Mouse (Mus musculus): ENCODE measurements around the gene Lasp1. TPM values are rescaled to one million over a fixed set of nuclear protein-coding genes. Genes with fewer than 3 reads are reported as not detected.
A peak's percentile ranks its signal among the peaks of the same experiment; 100 is the strongest.

Gene Lasp1
- polyA plus RNA-seq, 1 experiment from 2014 or later: 114 TPM

GRCm38 (mm10) chr11:97805662-97806612, 7.1 kb downstream of the Lasp1 start:
- Histone ChIP-seq H3K4me1 (ENCODE audit: control insufficient read depth, insufficient read depth, low read length) (peaks cover 68% of the 10 kb centered on the region), H3K9me3 (ENCODE audit: control insufficient read depth, low read length) (no peaks in the 10 kb centered on the region), H3K27ac (replicated peaks; ENCODE audit: low read depth, low read length) (peak overlapping the region; percentile 75), H3K9ac (replicated peaks; ENCODE audit: low read length) (peak overlapping the region; percentile 39; the same call in 1 of the 2 replicates), H3K4me3 (replicated peaks; ENCODE audit: low read depth, low read length) (0 out of 2 replicates have a peak overlapping the region, but pooled peaks have one; percentile 12), H3K4me2 (ENCODE audit: low read length) (peak overlapping the region; percentile 47), H3K27me3 (ENCODE audit: control insufficient read depth, insufficient read depth, low read length) (no peaks in the 10 kb centered on the region), H3K36me3 (ENCODE audit: control insufficient read depth, insufficient read depth, low read length) (peaks cover 31% of the 10 kb centered on the region)
- WGBS: 35% methylated on average over 15 of the region's 15 CpGs
- peak; percentile 54; the same call in 1 of the 2 replicates for ATAC-seq (ENCODE audit: low FRiP score, low TSS enrichment)
- DNase-seq: peak; percentile 67

- DNase-seq (no peak), ATAC-seq (ENCODE audit: low FRiP score, low TSS enrichment) (no peak)
- H3K27ac ChIP-seq (replicated peaks; ENCODE audit: low read depth, low read length): peak overlapping the region; percentile 75
- peaks cover 31% of the 10 kb centered on the region for H3K36me3 ChIP-seq (ENCODE audit: control insufficient read depth, insufficient read depth, low read length)
- 50% methylated on average over 7 of the region's 7 CpGs for WGBS
- H3K4me1 ChIP-seq (ENCODE audit: control insufficient read depth, insufficient read depth, low read length): peaks cover 69% of the 10 kb centered on the region
- H3K9ac ChIP-seq (replicated peaks; ENCODE audit: low read length): peak overlapping the region; percentile 39; the same call in 1 of the 2 replicates
- no peaks in the 10 kb centered on the region for H3K27me3 ChIP-seq (ENCODE audit: control insufficient read depth, insufficient read depth, low read length)
- peak overlapping the region; percentile 47 for H3K4me2 ChIP-seq (ENCODE audit: low read length)
- 0 out of 2 replicates have a peak overlapping the region, but pooled peaks have one; percentile 12 for H3K4me3 ChIP-seq (replicated peaks; ENCODE audit: low read depth, low read length)
- no peaks in the 10 kb centered on the region for H3K9me3 ChIP-seq (ENCODE audit: control insufficient read depth, low read length)
Observed at GRCm38 (mm10) chr11:97806613-97806964, 7.8 kb downstream of the Lasp1 start.

GRCm38 (mm10) chr11:97807626-97808025, 8.8 kb downstream of the Lasp1 start:
- Histone ChIP-seq H3K27me3 (ENCODE audit: control insufficient read depth, insufficient read depth, low read length) (no peaks in the 10 kb centered on the region), H3K9ac (replicated peaks; ENCODE audit: low read length) (no peak overlapping the region), H3K36me3 (ENCODE audit: control insufficient read depth, insufficient read depth, low read length) (peaks cover 31% of the 10 kb centered on the region), H3K4me2 (ENCODE audit: low read length) (no peak overlapping the region), H3K27ac (replicated peaks; ENCODE audit: low read depth, low read length) (no peak overlapping the region), H3K4me3 (replicated peaks; ENCODE audit: low read depth, low read length) (no peak overlapping the region), H3K9me3 (ENCODE audit: control insufficient read depth, low read length) (no peaks in the 10 kb centered on the region), H3K4me1 (ENCODE audit: control insufficient read depth, insufficient read depth, low read length) (peaks cover 69% of the 10 kb centered on the region)
- 64% methylated on average over 6 of the region's 6 CpGs for WGBS
- DNase-seq (no peak), ATAC-seq (ENCODE audit: low FRiP score, low TSS enrichment) (no peak)

- H3K27ac ChIP-seq (replicated peaks; ENCODE audit: low read depth, low read length): no peak overlapping the region
- no peaks in the 10 kb centered on the region for H3K9me3 ChIP-seq (ENCODE audit: control insufficient read depth, low read length)
- 75% methylated on average over 2 of the region's 2 CpGs for WGBS
- ATAC-seq (ENCODE audit: low FRiP score, low TSS enrichment): no peak
- DNase-seq: peak; percentile 53
- peaks cover 31% of the 10 kb centered on the region for H3K36me3 ChIP-seq (ENCODE audit: control insufficient read depth, insufficient read depth, low read length)
- peaks cover 71% of the 10 kb centered on the region for H3K4me1 ChIP-seq (ENCODE audit: control insufficient read depth, insufficient read depth, low read length)
- H3K27me3 ChIP-seq (ENCODE audit: control insufficient read depth, insufficient read depth, low read length): no peaks in the 10 kb centered on the region
- no peak overlapping the region for H3K9ac ChIP-seq (replicated peaks; ENCODE audit: low read length)
- no peak overlapping the region for H3K4me2 ChIP-seq (ENCODE audit: low read length)
- no peak overlapping the region for H3K4me3 ChIP-seq (replicated peaks; ENCODE audit: low read depth, low read length)
Observed at GRCm38 (mm10) chr11:97808093-97808492, 9.3 kb downstream of the Lasp1 start.

- Histone ChIP-seq H3K9me3 (ENCODE audit: control insufficient read depth, low read length) (no peaks in the 10 kb centered on the region), H3K4me1 (ENCODE audit: control insufficient read depth, insufficient read depth, low read length) (peaks cover 78% of the 10 kb centered on the region), H3K9ac (replicated peaks; ENCODE audit: low read length) (no peak overlapping the region), H3K27ac (replicated peaks; ENCODE audit: low read depth, low read length) (no peak overlapping the region), H3K4me2 (ENCODE audit: low read length) (peak overlapping the region; percentile 4; the same call in 1 of the 2 replicates), H3K4me3 (replicated peaks; ENCODE audit: low read depth, low read length) (no peak overlapping the region), H3K27me3 (ENCODE audit: control insufficient read depth, insufficient read depth, low read length) (no peaks in the 10 kb centered on the region), H3K36me3 (ENCODE audit: control insufficient read depth, insufficient read depth, low read length) (peaks cover 34% of the 10 kb centered on the region)
- peak; percentile 46 for DNase-seq
- no peak for ATAC-seq (ENCODE audit: low FRiP score, low TSS enrichment)
- 54% methylated on average over 5 of the region's 5 CpGs for WGBS
Observed at GRCm38 (mm10) chr11:97808621-97809234, 9.9 kb downstream of the Lasp1 start.

GRCm38 (mm10) chr11:97809235-97810121, 10.7 kb downstream of the Lasp1 start:
- peaks cover 36% of the 10 kb centered on the region for H3K36me3 ChIP-seq (ENCODE audit: control insufficient read depth, insufficient read depth, low read length)
- peak overlapping the region; percentile 4; the same call in 1 of the 2 replicates for H3K4me2 ChIP-seq (ENCODE audit: low read length)
- H3K9me3 ChIP-seq (ENCODE audit: control insufficient read depth, low read length): no peaks in the 10 kb centered on the region
- no peak for ATAC-seq (ENCODE audit: low FRiP score, low TSS enrichment)
- H3K4me1 ChIP-seq (ENCODE audit: control insufficient read depth, insufficient read depth, low read length): peaks cover 75% of the 10 kb centered on the region
- no peak overlapping the region for H3K4me3 ChIP-seq (replicated peaks; ENCODE audit: low read depth, low read length)
- no peak overlapping the region for H3K9ac ChIP-seq (replicated peaks; ENCODE audit: low read length)
- WGBS: 77% methylated on average over 7 of the region's 7 CpGs
- DNase-seq: no peak
- no peaks in the 10 kb centered on the region for H3K27me3 ChIP-seq (ENCODE audit: control insufficient read depth, insufficient read depth, low read length)
- H3K27ac ChIP-seq (replicated peaks; ENCODE audit: low read depth, low read length): no peak overlapping the region

GRCm38 (mm10) chr11:97810356-97810755, 11.6 kb downstream of the Lasp1 start:
- Histone ChIP-seq H3K9ac (replicated peaks; ENCODE audit: low read length) (no peak overlapping the region), H3K27me3 (ENCODE audit: control insufficient read depth, insufficient read depth, low read length) (no peaks in the 10 kb centered on the region), H3K4me1 (ENCODE audit: control insufficient read depth, insufficient read depth, low read length) (peaks cover 66% of the 10 kb centered on the region), H3K27ac (replicated peaks; ENCODE audit: low read depth, low read length) (no peak overlapping the region), H3K36me3 (ENCODE audit: control insufficient read depth, insufficient read depth, low read length) (peaks cover 45% of the 10 kb centered on the region), H3K4me2 (ENCODE audit: low read length) (no peak overlapping the region), H3K4me3 (replicated peaks; ENCODE audit: low read depth, low read length) (no peak overlapping the region), H3K9me3 (ENCODE audit: control insufficient read depth, low read length) (no peaks in the 10 kb centered on the region)
- no peak for DNase-seq
- no peak for ATAC-seq (ENCODE audit: low FRiP score, low TSS enrichment)
- WGBS: 82% methylated on average over 7 of the region's 7 CpGs

GRCm38 (mm10) chr11:97810970-97811369, 12.2 kb downstream of the Lasp1 start:
- ATAC-seq (ENCODE audit: low FRiP score, low TSS enrichment) (no peak), DNase-seq (peak; percentile 39)
- Histone ChIP-seq H3K9ac (replicated peaks; ENCODE audit: low read length) (no peak overlapping the region; the same call in 1 of the 2 replicates), H3K4me2 (ENCODE audit: low read length) (peak overlapping the region; percentile 51), H3K27ac (replicated peaks; ENCODE audit: low read depth, low read length) (peak overlapping the region; percentile 96; the same call in 1 of the 2 replicates), H3K27me3 (ENCODE audit: control insufficient read depth, insufficient read depth, low read length) (no peaks in the 10 kb centered on the region), H3K9me3 (ENCODE audit: control insufficient read depth, low read length) (no peaks in the 10 kb centered on the region), H3K4me1 (ENCODE audit: control insufficient read depth, insufficient read depth, low read length) (peaks cover 61% of the 10 kb centered on the region), H3K36me3 (ENCODE audit: control insufficient read depth, insufficient read depth, low read length) (peaks cover 51% of the 10 kb centered on the region), H3K4me3 (replicated peaks; ENCODE audit: low read depth, low read length) (no peak overlapping the region)
- WGBS: 9% methylated on average over 3 of the region's 3 CpGs
